Mouse (Mus musculus): Measurements from ENCODE around the gene Igdcc3. TPM values are rescaled to one million over a fixed set of nuclear protein-coding genes. Genes with fewer than 3 reads are reported as not detected.

Igdcc3 gene
- total RNA-seq (2021) = 1 to 10 TPM; 1.4 to 1.8 TPM
- long read RNA-seq, experiment 1, partial matches to known transcripts = 0 of 1 reads
- long read RNA-seq, experiment 1, other reads (novel, unspliced or antisense) = 0 of 1 reads
- long read RNA-seq, experiment 2 = 0 reads

DNA sequence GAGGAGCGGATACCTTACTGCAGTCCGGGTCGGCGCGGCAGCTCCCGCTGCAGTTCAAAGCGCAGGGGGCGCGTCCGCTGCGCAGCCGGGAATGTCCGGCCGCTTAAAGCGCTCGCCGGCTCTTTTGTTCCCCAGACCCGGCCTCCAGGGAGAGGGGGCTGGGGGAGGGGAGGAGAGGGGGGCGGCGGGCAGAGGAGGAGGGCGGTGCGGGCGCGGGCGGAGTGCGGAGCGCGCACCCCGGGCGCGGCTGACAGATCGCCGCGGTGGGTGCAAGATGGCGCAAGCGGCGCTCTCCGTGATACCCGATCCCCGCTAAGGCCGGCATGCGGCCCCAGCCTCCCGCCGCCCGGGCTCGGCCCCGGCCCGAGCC is at the start of gene Igdcc3:
Gene Igdcc3, plus strand, starts transcription at position 254 of the 370 bp plus-strand sequence.
- peak; percentile 47 to 48 for DNase-seq (ENCODE audit: low spot score in 2 of 2)

DNA sequence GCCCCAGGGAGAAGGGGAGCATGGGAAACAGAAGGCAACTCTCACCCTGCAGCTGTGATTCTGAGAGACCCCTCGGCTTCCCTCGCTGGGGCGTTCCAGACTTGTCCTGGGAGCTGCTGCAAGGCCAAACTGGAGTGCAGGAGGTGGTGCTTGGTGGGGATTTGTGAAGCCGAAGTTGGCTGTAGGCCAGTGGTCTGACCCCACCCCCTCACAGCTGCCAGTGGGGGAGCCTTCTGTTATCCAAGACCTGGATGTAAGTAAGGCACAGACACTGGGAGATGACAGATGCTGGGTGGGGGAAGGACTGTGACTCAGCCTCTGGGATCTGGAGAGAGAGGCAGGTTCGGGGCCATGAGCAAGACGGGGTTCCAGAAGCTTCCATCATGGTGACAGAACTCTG is 46.8 kb upstream of the Igdcc3 start:
- peak; percentile 27 to 40 for DNase-seq (ENCODE audit: low spot score in 2 of 2)

DNA sequence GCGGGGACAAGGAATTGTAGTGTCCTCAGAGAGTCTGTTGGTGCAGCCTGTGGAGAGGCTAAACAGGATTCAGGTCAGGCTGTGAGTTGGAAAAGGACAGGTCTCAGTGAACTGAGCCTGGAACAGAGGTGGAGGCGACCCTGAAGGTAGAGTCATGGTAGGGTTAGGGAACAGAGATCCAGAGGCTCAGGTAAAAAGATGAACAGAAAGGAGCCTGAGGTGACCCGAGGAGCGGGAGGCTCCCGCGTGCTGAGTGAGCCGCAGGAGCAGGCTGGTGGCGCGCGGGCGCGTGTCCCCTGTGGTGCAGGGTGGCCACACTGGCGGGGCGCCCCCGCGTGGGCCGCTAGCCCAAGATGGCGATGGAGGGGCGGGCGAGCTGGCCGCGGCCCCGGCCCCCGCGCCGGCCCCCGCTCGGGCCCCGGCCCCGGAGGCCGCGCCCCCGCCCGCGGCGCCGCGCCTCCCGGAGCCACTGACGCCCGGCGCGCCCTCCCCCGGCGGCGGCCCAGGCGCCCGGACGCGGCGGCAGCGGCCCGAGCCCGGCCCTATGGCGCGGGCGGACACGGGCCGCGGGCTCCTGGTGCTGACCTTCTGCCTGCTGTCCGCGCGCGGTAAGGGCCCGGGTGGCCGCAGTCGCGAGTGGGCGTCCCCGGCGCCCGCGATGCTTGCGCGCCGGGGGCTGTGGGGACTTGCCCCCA is 39.9 kb upstream of the Igdcc3 start, which contains the start of gene Igdcc4:
Gene Igdcc4, plus strand, starts transcription at position 496 of the 695 bp plus-strand sequence.
- DNase-seq (ENCODE audit: low spot score in 2 of 2) = peak; percentile 38 to 49

DNA sequence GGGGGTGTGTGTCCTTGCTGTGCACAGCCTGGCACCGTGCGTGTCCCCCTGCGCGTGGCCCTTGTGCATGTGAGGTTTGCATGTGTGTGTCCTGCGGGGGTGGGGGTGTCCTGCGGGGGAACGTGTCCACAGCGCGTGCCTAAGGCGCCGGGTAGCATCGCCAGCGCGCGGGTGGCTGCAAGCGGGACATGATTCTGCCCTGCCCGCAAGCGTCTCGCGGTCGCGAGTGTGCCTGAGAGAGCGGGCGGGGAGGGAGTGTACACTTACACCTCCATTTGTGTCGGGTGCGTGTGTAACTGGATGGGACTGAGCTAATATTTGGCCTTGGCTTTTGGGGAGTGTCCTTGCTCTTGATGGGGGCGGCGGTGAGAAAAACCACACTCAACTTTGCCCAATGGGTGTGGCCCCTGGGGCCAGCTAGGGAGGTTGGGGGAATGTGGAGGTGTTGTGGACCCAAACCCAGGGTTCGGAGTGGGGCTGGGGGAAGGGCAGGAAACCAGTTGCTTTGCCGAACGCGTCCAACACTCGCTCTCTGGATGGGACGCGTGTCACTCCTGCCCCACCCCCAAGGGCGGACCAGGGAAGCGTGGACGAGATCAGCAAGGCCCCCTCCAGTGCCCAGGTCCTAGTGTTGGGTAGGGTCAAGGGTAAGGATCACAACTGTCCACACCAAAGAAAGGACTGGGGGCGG is 39.2 kb upstream of the Igdcc3 start:
- peak; percentile 51 to 56 for DNase-seq (ENCODE audit: low spot score in 2 of 2)

DNA sequence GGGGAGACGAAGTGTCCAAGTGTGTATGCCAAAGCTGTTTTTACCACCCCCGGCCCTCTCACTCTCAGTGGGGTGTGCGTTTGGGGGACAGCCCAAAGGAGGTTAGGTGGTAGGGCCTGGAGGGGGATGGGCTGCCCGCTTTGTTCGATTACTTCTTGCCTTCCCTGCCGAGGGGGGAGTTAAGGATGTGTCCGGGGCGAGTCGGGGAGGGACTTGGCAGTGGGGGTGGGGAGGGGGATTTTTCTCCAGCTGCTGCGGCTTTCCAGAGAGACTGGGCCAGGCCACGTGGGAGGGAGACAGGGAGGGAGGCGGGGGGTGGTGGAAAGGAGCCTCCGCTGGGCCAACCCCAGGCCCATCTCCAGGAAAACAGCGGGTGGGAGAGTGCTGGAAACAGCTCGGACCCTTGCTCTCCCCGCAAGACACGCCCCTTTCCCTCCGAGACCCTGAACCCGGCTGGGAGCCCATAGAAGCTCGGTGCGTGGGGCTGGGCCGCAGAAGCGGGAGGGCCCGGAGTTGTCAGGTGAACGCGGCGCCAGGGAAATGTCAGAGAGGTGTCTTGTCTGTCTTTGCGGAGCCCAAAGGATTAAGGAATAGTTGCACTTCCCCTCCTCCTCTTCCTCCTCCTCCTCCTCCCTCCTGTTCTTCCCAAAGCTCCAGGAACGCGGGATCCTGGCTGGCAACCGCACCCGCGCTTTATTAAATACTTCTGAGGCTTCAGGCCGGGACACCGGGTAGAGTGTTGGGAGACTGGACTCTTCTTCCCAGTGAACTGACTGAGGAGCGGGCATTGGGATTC is 38.4 kb upstream of the Igdcc3 start:
- DNase-seq (ENCODE audit: low spot score in 2 of 2) = peak; percentile 39 to 52

DNA sequence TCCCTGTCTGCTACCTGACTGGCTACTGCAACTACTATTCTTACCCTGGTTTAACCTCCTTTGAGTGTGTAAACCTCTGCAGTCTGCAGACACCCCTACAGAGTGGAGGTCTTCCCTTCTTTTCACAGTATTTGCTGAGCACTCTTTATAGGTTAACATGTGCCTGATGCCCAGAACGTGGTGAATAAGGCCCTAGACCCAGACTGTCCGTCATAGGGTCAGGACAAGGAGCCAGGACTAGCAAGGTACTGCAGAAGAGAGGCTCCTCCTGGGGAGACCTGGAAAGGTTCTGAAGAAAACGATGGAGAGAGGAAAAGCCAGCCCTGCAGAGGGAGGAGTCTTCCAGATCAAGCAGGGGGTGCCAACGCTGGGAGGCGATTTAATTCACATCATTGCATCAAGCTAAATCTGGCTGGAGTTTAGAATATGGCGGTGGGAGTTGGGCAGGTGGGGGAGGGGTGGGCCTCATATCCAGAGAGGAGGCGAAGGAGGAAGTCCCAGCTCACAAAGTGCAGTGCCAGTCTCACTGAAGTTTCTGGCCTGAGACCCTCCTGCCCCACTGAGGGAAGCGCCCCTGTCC is 37.7 kb upstream of the Igdcc3 start:
- no peak for DNase-seq (ENCODE audit: low spot score in 2 of 2)

DNA sequence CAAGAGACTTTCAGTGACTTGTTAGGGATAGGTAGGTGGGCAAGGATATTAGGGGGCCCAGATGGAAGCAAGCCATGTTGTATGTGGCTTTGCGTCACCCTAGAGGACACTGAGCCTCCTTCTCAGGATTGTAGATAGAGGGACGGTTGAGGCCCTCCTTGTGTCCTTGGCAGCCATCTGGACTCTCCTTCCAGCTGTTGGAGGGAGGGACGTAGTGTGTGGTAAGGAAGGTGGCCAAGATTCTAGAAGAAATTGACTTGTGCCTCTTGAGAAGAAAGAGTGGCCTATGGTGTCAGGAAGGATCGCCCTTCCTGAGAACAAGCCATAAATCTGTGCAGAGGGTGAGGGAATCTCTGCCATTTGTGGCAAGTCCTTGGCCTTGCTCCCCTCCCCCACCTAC is 34.2 kb upstream of the Igdcc3 start:
- no peak for DNase-seq (ENCODE audit: low spot score in 2 of 2)

DNA sequence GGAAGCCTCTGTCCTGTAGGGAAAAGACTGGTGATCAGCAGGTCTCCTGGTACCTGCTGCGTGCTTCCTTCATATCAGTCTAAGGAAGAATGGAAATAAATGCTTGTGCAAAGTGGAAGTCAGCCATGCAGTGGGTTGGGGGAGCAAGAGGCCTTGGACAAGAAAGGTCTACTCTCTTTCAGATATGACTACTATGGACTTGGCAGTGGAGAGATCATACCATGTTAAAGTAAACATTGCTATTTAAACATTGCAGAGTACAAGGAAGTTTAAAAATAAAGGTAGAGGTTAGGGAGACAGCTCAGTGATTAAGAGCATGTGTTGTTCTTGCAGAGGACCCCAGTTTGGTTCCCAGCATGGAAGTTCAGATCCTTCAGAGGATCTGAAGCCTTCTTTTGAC is 33.1 kb upstream of the Igdcc3 start:
- DNase-seq (ENCODE audit: low spot score in 2 of 2) = no peak

DNA sequence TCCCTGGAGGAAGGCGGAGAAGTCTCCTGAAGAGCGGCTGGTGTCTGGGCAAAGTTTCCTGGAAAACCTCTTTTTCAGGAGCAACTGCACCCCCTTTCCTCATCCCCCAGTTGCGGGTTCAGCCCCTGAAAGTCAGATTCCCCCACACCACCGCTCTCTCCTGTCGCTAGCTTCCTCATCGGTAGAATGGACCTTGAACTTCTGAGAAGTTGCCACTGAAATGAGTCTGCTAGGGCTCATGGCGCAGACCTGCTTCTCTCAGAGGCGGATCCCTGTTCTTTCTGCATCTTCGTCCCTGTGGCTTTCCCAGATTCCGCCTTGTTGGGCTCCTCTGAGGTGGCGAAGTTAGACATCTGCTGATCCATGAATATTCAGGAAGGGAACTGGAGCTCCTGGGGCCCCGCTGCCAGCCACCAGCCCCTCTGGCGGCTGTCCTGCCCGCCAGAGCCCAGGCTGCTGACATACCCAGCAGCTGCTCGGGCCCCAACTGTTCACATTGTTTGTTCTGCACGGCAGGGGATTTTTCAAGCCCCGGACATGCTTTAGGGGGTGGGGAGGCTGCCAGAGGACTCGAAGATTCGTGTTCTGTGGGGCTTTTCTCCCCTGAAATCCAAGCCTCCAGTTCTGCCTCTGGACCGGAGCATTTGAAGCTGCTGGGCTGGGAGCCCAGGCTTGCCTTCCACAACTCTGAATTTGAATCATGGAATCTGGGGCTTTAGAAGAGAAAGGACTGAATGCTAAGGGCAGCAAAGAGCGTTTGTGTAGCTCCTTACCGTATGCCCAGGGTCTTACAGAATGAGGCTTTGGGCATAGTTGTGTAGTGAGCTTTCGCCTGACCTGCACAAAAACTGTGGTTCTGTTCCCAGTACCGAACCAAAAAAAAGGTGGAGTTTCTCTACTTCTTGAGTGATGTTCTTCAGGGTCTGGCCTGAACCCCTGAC is 31.6 kb upstream of the Igdcc3 start:
- DNase-seq (ENCODE audit: low spot score in 2 of 2) = peak in 1 of 2 experiments; percentile 33

DNA sequence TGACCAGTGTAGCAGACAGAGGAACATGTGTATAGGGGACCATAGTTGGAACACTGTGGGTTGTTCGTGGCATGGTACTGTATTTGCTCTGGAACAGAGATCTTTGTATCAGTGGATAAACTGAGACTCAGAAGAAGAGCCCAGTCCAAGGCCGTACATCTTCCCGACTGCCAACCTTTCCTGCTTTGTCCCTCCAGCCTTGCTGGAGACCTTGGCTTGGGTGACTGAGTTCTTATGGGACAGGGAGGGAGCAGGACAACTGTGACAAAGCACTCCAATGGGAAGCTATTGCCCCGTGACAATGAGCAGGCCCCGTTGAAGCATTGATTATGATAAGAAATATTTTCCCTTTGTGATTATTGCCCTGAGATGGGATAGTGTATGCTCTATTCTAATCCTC is 29.3 kb upstream of the Igdcc3 start:
- no peak for DNase-seq (ENCODE audit: low spot score in 2 of 2)

DNA sequence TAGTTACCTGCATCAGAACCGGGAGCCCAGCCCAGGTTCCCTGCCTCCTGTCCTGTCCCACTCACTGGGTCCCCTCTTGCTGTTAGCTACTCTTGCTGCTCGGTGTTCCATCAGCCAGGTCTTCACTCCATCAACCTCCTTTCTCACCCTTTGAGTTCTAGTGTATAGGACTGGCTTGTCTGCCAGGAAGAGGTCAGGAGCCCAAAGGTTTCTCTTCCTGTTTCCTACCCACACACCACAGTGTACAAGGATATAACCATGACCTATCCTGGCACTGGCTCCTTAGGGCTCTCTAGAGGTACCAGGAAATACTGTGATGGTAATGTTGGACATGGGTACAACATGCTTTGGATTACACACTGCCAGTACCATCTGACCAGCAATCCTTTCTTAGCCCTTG is 27.3 kb upstream of the Igdcc3 start:
- DNase-seq (ENCODE audit: low spot score in 2 of 2) = no peak

DNA sequence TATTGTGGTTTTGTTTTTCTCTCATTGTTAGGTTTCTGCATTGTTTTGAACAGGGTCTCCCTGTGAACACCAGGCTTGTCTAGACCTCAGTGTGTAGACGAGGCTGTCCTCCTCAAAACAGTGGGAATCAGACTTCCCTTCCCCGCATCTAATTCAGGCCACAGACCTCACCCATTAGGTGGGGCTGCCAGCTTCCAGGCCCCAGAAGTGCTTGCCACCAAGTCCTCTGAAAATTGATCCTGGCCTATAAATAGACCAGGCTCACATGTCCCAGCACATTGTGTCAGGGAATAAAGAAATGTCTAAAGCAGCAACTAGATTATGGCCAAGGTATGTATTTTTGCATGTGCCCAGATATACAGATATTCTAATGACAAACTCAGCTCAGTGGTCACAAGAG is 25.1 kb upstream of the Igdcc3 start:
- no peak for DNase-seq (ENCODE audit: low spot score in 2 of 2)

DNA sequence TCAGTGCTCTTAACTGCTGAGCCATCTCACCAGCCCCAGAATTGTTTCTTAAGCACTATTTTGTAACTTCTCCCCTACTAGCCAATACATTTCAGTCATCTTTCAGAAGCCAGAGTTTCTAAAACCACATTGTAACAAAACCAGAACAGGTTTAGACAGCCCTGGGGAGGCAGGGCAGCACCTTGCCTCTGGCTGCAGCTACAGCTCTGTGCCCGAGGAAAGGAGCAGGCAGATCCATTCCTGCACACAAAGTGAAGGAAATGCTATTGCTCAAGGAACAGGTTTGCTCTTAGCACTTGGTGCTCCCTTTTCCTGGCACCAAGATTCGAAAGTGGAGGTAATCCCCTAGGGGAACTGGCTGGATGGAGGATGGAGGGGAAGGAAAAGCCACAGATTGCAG is 23.5 kb upstream of the Igdcc3 start:
- DNase-seq (ENCODE audit: low spot score in 2 of 2) = no peak

DNA sequence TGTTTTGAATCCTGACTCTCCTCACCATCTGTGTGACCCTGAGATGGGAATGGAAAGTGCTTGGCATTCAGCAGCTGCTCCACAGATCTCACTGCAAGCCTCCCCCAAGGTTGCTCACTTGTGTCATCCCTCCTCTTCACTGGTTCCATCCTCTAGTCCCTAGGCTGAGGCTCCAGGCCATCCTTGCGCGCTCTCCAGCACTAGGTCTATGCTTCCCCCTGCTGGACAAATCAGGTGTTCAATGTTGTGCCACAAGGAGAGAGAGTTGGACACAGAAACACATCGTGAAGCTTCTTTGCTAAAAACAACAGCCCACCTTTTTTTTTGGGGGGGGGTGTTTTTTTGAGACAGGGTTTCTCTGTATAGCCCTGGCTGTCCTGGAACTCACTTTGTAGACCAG is 20.1 kb upstream of the Igdcc3 start:
- peak; percentile 62 to 73 for DNase-seq (ENCODE audit: low spot score in 2 of 2)

DNA sequence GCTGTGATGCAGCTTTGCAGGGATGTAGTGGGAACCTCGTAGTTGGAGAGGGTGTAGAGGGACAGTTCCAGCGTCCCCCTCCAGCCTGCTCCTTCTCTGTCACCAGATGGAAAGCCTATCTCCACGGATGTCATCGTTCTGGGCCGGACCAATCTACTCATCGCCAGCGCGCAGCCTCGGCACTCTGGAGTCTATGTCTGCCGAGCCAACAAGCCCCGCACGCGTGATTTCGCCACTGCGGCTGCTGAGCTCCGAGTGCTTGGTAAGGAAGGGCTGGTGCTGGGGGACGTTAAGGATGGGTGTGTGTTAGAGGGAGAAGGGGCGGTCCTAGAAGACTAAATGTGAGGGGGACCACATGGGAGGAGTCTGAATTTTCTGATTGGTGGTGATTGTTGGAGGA is 18.4 kb upstream of the Igdcc3 start:
- DNase-seq (ENCODE audit: low spot score in 2 of 2) = no peak

DNA sequence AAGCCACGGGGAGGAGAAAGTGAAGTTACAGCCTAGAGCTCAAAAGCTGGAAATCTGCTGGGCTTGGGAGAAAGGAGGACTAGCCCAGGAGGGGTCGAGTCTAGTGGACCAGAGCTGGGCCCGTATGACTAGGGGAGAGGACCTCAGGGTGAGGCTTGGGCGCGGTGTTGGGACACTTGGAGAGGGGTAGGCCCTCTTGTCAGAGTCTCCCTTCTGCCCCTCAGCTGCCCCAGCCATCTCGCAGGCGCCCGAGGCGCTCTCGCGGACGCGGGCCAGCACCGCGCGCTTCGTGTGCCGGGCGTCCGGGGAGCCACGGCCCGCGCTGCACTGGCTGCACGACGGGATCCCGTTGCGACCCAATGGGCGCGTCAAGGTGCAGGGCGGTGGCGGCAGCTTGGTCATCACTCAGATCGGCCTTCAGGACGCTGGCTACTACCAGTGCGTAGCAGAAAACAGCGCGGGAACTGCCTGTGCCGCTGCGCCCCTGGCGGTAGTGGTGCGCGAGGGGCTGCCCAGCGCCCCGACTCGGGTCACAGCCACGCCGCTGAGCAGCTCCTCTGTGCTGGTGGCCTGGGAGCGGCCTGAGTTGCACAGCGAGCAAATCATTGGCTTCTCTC is 17.3 kb upstream of the Igdcc3 start:
- peak; percentile 57 to 58 for DNase-seq (ENCODE audit: low spot score in 2 of 2)

DNA sequence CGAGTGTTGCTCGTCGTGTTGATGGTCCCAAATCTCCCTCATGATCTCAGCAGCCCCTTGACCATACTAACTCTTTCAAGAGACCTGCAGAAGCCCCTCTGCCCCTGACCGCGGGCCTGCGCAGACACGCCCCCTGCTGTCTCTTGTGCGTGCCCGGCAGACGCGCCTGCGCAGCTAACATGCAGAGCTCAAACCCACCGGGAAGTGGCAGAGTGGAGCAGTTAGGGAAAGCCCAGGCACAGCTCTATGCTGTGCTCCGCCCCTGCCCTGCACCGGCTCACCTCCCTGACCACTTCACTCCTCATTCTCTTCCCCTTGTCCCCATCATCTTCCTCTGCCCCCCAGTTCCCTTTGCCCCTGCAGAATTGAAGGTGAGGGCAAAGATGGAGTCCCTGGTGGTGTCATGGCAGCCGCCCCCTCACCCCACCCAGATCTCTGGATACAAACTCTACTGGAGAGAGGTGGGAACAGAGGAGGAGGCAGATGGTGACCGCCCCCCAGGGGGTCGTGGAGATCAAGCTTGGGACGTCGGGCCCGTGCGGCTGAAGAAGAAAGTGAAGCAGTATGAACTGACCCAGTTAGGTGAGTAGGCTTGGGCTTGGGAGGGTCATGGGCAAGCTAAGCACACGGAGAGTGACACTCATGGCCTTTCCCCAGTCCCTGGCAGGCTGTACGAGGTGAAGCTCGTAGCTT is 12.7 kb upstream of the Igdcc3 start:
- DNase-seq (ENCODE audit: low spot score in 2 of 2) = peak; percentile 36 to 47

DNA sequence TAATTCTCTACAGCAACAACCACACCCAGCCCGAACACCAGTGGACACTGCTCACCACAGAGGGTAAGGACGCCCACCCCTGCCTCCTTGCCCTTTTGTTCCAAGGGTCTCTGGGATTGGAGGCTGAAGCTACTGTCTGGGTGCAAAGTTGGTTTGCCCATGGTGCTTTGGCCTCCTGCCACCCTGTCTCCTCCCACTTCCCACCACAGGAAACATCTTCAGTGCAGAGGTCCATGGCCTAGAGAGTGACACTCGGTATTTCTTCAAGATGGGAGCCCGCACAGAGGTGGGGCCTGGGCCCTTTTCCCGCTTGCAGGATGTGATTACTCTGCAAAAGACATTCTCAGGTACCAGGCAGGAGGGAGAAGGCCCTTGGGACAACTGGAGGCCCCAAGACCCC is 9.3 kb upstream of the Igdcc3 start:
- no peak for DNase-seq (ENCODE audit: low spot score in 2 of 2)

DNA sequence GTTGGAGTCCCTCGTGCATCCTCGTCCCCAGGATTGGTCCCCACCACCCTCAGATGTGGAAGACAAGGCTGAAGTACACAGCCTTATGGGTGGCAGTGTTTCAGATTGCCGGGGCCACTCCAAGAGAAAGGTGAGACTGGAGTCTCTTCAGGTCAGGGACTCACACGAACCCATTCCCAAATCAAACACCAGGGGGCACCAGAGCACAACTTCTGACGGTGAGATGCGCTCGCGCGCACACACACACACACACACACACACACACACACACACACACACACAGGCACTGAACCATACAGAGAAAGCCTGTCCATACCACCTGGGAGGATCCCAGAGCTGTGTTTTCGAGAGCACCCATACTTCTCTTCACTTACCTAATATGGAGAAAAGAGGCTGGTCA is 7.2 kb upstream of the Igdcc3 start:
- DNase-seq (ENCODE audit: low spot score in 2 of 2) = peak; percentile 72 to 80
